Mouse (Mus musculus) midbrain, embryonic 11.5 days (tissue): ENCODE measurements around the gene Olfr1373. TPM values are rescaled to one million over a fixed set of nuclear protein-coding genes. Genes with fewer than 3 reads are reported as not detected.

Source experiments
- ATAC-seq: fragments of 200-750 bp; cut with Nextera tagmentation; 2 replicates; pipeline ENCODE4 v1.8.0; 2017; ENCODE audit warnings: moderate TSS enrichment, moderate library complexity; ENCODE audit not compliant: low FRiP score
- DNase-seq: peaks from one replicate; pipeline ENCODE4 v3.0.0; 2015; ENCODE audit warnings: low spot score; ENCODE audit errors: missing footprints
- H3K27ac ChIP-seq: fragments of 300-500 bp; sonication (generic); 2 replicates; pipeline ENCODE4 v1.5.1; 2014; ENCODE audit warnings: low read depth, low read length
- H3K27me3 ChIP-seq: fragments of 300-500 bp; sonication (generic); 2 replicates; pipeline ENCODE4 v1.6.1; 2014; ENCODE audit warnings: mild to moderate bottlenecking, low read length, moderate library complexity, mixed read lengths; ENCODE audit not compliant: control insufficient read depth, insufficient read depth
- H3K36me3 ChIP-seq: fragments of 300-500 bp; sonication (generic); 2 replicates; pipeline ENCODE4 v1.6.1; 2014; ENCODE audit warnings: mild to moderate bottlenecking, low read length, moderate library complexity, mixed read lengths; ENCODE audit not compliant: control insufficient read depth, insufficient read depth
- H3K4me1 ChIP-seq: fragments of 300-500 bp; sonication (generic); 2 replicates; pipeline ENCODE4 v1.6.1; 2014; ENCODE audit warnings: low read length; ENCODE audit not compliant: control insufficient read depth, insufficient read depth
- H3K4me2 ChIP-seq: fragments of 300-500 bp; sonication (generic); 2 replicates; pipeline ENCODE4 v1.6.1; 2014; ENCODE audit warnings: mild to moderate bottlenecking, moderate library complexity
- H3K4me3 ChIP-seq: fragments of 300-500 bp; sonication (generic); 2 replicates; pipeline ENCODE4 v1.5.1; 2014; ENCODE audit warnings: low read depth, low read length
- H3K9ac ChIP-seq: fragments of 300-500 bp; sonication (generic); 2 replicates; pipeline ENCODE4 v1.6.1; 2014; ENCODE audit warnings: low read length
- H3K9me3 ChIP-seq: fragments of 300-500 bp; sonication (generic); 2 replicates; pipeline ENCODE4 v1.6.1; 2016; ENCODE audit warnings: low read length; ENCODE audit not compliant: control insufficient read depth
- WGBS: fragments of 180-500 bp; shearing (Covaris S2); extraction: QIAGEN DNeasy Blood & Tissue Kit; methylation state at CpG from one replicate; pipeline ENCODE4 v1.1.7; 2014; 5-methylcytosine and 5-hydroxymethylcytosine counted together
- microRNA-seq: library from miRNA; unstranded; fragments of <30 nt; microRNA quantifications from one replicate; pipeline ENCODE4, GENCODE M21; 2017
- polyA plus RNA-seq: library from polyadenylated mRNA; unstranded; fragments of >200 nt; fragmentation: Nextera tagmentation; extraction: Ambion mirVana; gene quantifications from 2 replicates; pipeline ENCODE4 v1.2.1, GENCODE M21; 2014

Olfr1373 gene
- polyA plus RNA-seq, 1 experiment from 2014 or later: not detected

DNA sequence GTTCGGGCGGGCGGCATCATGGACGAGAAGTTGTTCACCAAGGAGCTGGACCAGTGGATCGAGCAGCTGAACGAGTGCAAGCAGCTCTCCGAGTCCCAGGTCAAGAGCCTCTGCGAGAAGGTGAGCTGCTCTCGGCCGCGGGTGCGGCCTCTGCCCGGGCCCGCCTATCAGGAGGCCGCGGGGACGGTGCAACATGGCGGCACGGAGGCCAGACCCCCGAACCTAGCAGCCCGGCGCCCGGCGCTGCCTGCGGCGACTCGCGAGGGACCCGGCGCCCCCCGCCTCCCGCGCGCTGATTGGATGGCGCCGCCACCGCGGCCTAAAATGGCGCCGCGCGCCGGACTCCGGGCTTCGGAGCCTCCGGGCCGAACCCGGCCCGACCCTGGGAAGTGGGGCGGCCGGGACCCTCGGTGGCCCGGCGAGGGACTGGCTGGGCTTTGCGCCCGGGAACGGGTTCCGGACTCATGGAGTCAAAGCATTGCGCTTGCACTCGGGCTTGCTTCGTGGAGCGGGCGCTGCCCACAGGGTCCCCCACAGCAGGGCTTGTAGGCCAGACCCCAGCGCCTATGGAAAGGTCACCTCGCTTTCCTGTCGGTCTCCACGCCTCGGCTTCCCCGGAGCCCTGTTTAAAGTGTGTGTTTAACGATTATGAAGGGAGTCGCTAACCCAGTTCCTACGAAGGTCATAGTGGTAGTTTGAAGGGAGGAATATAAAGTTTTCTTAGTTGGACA, 46.1 kb downstream of the Olfr1373 start:
- peak; percentile 85 for ATAC-seq
- peak; percentile 98 for DNase-seq
- H3K36me3 ChIP-seq: no peaks in the 10 kb centered on the region
- H3K4me1 ChIP-seq: peaks cover 19% of the 10 kb centered on the region
- H3K9ac ChIP-seq: peak overlapping the region; percentile 99
- peak overlapping the region; percentile 97 for H3K27ac ChIP-seq
- H3K4me3 ChIP-seq: peak overlapping the region; percentile 100
- no peaks in the 10 kb centered on the region for H3K9me3 ChIP-seq
- peak overlapping the region; percentile 54 for H3K4me2 ChIP-seq
- under 1% methylated on average over 65 of the region's 72 CpGs for WGBS
- no peaks in the 10 kb centered on the region for H3K27me3 ChIP-seq

DNA sequence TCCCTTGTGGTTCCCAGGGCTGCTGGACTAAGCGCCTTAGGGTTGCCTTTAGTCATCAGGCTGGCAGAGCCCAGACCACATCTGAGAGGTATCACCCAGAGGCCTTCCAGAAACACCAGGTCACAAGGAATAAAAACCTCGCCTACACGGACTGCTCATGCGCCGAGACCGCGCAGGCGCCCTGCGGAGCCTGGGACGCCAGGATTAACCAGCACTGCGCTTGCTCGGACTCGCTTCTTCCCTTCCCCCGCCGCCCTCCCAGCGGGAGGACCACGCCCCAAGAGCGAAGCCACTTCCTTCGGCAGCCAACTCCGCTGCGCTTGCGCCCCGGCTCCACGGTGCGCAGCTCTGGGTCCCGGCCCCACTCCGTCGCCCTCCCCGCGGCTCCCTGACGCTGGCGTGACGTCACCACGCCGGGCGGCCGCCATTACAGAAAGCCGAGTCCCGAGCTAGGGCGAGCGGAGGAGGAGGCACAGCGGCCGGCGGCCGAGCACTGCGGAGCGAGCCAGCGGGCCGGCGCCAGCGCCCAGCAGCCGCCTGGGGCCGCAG, 46.9 kb downstream of the Olfr1373 start, which contains the start of gene Ppp2ca:
Gene Ppp2ca (plus strand): TSS at position 284 of the 549 bp plus-strand sequence.
- peak; percentile 96 for ATAC-seq
- peak; percentile 99 for DNase-seq
- no peaks in the 10 kb centered on the region for H3K27me3 ChIP-seq
- peaks cover 19% of the 10 kb centered on the region for H3K4me1 ChIP-seq
- H3K4me2 ChIP-seq: peak within 1 kb of the TSS; percentile 54
- WGBS: under 1% methylated on average over 53 of the region's 53 CpGs
- H3K4me3 ChIP-seq: peak within 1 kb of the TSS; percentile 100
- peak within 1 kb of the TSS; percentile 97 for H3K27ac ChIP-seq
- H3K9me3 ChIP-seq: no peaks in the 10 kb centered on the region
- peak within 1 kb of the TSS; percentile 99 for H3K9ac ChIP-seq
- H3K36me3 ChIP-seq: no peaks in the 10 kb centered on the region

DNA sequence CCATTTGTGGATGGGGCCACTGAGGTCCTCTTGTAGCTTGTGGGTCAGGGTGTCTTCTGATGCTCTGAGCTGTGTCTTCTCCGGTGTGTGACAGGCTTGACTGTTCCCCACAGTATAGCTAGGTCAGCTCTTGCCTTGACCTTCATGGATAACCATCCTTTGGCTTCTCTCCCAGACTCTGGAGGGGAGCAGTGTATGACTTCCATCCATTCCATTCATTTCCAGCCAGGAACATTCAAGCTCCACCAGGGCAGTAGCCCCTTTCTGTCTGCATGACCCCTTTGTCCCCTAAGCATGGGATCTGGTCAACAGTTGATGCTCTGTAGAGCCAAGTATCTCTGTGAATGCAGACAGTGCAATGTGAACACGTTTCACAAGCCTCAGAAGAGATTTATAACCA, 47.7 kb downstream of the Olfr1373 start:
- Histone ChIP-seq H3K4me1 (peaks cover 19% of the 10 kb centered on the region), H3K4me2 (peak overlapping the region; percentile 54; the same call in 1 of the 2 replicates), H3K9me3 (no peaks in the 10 kb centered on the region), H3K27ac (no peak overlapping the region), H3K9ac (no peak overlapping the region), H3K27me3 (no peaks in the 10 kb centered on the region), H3K36me3 (no peaks in the 10 kb centered on the region), H3K4me3 (no peak overlapping the region)
- no peak for DNase-seq
- ATAC-seq: no peak
- WGBS: 82% methylated on average over 2 of the region's 2 CpGs

DNA sequence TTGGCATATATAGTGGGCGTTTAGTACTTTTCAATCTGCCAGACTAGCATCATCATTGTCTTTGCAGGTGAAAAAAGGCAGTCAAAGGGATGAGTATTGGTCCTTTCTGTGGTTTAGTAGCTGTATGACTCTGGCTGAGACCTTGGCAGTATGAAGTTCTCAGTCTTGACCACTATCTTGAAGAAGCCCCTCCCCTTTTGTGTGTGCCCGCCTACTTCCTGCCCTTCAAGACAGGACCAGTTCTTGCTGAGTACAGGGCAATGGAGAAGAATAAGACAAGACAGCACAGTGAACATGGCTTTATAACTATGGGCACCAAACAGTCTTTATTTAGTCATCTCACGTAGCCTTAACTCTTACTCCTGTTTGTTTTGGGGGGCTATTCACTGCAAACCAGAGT, 48.3 kb downstream of the Olfr1373 start:
- Histone ChIP-seq H3K27me3 (no peaks in the 10 kb centered on the region), H3K9me3 (no peaks in the 10 kb centered on the region), H3K4me3 (no peak overlapping the region), H3K9ac (no peak overlapping the region), H3K27ac (no peak overlapping the region), H3K4me2 (no peak overlapping the region), H3K4me1 (peaks cover 19% of the 10 kb centered on the region), H3K36me3 (no peaks in the 10 kb centered on the region)
- ATAC-seq (no peak), DNase-seq (no peak)
- 71% methylated on average over 3 of the region's 3 CpGs for WGBS

Small RNAs within 50 kb of the gene (microRNA-seq; reads per million reads assigned to microRNA genes)
- 2.3 reads per million, percentile 6 among the genes with 10 or more reads in this experiment for gene Gm24157
- 25.4 reads per million, percentile 39 among the genes with 10 or more reads in this experiment for gene Mir3061

Other genes starting within 250 kb of the Olfr1373 start
- gene Cdkn2aipnl, start 177.9 kb downstream of the Olfr1373 start, polyA plus RNA-seq: 141 and 142 TPM in 2 replicates
- 192 and 214 TPM in 2 replicates for gene Ube2b, start 144.8 kb downstream of the Olfr1373 start, polyA plus RNA-seq
- 11.0 and 16.6 TPM in 2 replicates for gene Cdkl3, start 141.3 kb downstream of the Olfr1373 start, polyA plus RNA-seq
- gene Ppp2ca, start 46.8 kb downstream of the Olfr1373 start, polyA plus RNA-seq: 133 and 138 TPM in 2 replicates
- not detected in 2 replicates for gene Olfr1371, start 68.5 kb upstream of the Olfr1373 start, polyA plus RNA-seq
- gene Skp1a, start 86.5 kb upstream of the Olfr1373 start, polyA plus RNA-seq: 1,013 and 1,113 TPM in 2 replicates
- gene Tcf7, start 137.5 kb upstream of the Olfr1373 start, polyA plus RNA-seq: 8.0 and 10.7 TPM in 2 replicates
- gene Vdac1, start 215.3 kb upstream of the Olfr1373 start, polyA plus RNA-seq: 209 and 210 TPM in 2 replicates